8 mouse cellular contexts compared by ENCODE assay signal in the genomic region with DNA sequence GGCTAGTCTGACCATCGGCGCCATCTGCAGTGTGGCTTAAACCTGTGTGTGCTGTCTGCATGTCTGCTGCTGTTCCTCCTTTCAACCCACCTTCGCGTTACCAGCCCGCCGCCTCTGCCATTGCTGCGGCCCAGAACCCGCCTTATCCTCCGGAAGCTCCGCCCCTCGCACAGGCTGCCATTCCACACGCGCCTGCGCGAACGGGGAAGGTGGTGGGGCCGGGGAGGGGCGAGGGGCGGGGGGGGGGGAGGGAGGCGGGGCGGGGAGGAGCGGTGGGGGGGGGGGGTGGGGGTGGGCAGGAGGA. TPM values are rescaled to one million over a fixed set of nuclear protein-coding genes. Genes with fewer than 3 reads are reported as not detected.
A peak's percentile ranks its signal among the peaks of the same experiment; 100 is the strongest.
DNase-seq lines count a peak whose midpoint lies in the region; ATAC-seq lines count a peak whose summit lies in the region.

TSS of gene Lage3 (minus strand) at position 152 of the 304 bp plus-strand sequence.

- 29% methylated on average over 7 of the region's 22 CpGs for WGBS in heart, embryonic 10.5 days
- 28% methylated on average over 8 of the region's 22 CpGs for WGBS in kidney, embryonic 15.5 days

- peak within 1 kb of the TSS; percentile 52 for H3K9ac ChIP-seq in kidney, embryonic 15.5 days

- no peaks in the 10 kb centered on the region for H3K27me3 ChIP-seq in heart, embryonic 10.5 days (ENCODE audit: insufficient read depth, poor library complexity, severe bottlenecking)
- no peaks in the 10 kb centered on the region for H3K27me3 ChIP-seq in kidney, embryonic 15.5 days

- DNase-seq in B cell, adult 2 months: peak; percentile 78 to 80
- DNase-seq in brain, adult 2 months (ENCODE audit: low read depth, low spot score): peak; percentile 89
- DNase-seq in heart, embryonic 10.5 days (ENCODE audit: low spot score): peak; percentile 84
- DNase-seq in liver: peak; percentile 86
- peak; percentile 83 to 87 for DNase-seq in spleen, postnatal 36 days (ENCODE audit: low spot score in 2 of 2)

- no peaks in the 10 kb centered on the region for H3K9me3 ChIP-seq in heart, embryonic 10.5 days
- no peaks in the 10 kb centered on the region for H3K9me3 ChIP-seq in kidney, embryonic 15.5 days (replicated peaks)

- H3K27ac ChIP-seq in heart, embryonic 10.5 days: peak within 1 kb of the TSS; percentile 76
- peak within 1 kb of the TSS; percentile 45; the same call in 1 of the 2 replicates for H3K27ac ChIP-seq in kidney, embryonic 15.5 days

- peak; percentile 99 for ATAC-seq in erythroblast, adult 5-6 weeks (replicated peaks; ENCODE audit: low FRiP score, poor library complexity, severe bottlenecking)
- peak; percentile 85 for ATAC-seq in kidney, embryonic 15.5 days (replicated peaks; ENCODE audit: low FRiP score)
- peak; percentile 87 for ATAC-seq in monocyte, adult 5-6 weeks (replicated peaks; ENCODE audit: insufficient number of reproducible peaks, low FRiP score, low TSS enrichment, poor library complexity, severe bottlenecking)

- peak within 1 kb of the TSS; percentile 62 for H3K4me3 ChIP-seq in heart, embryonic 10.5 days
- H3K4me3 ChIP-seq in kidney, embryonic 15.5 days (replicated peaks): peak within 1 kb of the TSS; percentile 50

- no peaks in the 10 kb centered on the region for H3K36me3 ChIP-seq in heart, embryonic 10.5 days
- no peaks in the 10 kb centered on the region for H3K36me3 ChIP-seq in kidney, embryonic 15.5 days

- H3K4me2 ChIP-seq in kidney, embryonic 15.5 days: peak within 1 kb of the TSS; percentile 62

- H3K4me1 ChIP-seq in heart, embryonic 10.5 days: 0 out of 2 replicates have a peak, but pooled peaks cover 3% of the 10 kb centered on the region
- H3K4me1 ChIP-seq in kidney, embryonic 15.5 days: peaks cover 4% of the 10 kb centered on the region; the same call in 1 of the 2 replicates

RNA-seq across cellular contexts. Expression of gene Lage3, which starts in this region (rescaled TPM):
- total RNA-seq in erythroblast, adult 5-6 weeks (2015; ENCODE audit: low replicate concordance): 4.2 and 10.9 TPM in 2 replicates
- total RNA-seq in erythroblast, adult 5-6 weeks (2017; ENCODE audit: low replicate concordance): 2.4 and 10.9 TPM in 2 replicates
- polyA plus RNA-seq in heart, embryonic 10.5 days (2016; fragmentation: Nextera tagmentation; extraction: Ambion mirVana): 103 and 105 TPM in 2 replicates
- 123 and 126 TPM in 2 replicates for polyA plus RNA-seq in kidney, embryonic 15.5 days (2015; fragmentation: Nextera tagmentation; extraction: Ambion mirVana)
- total RNA-seq in monocyte, adult 5-6 weeks (2017): 6.7 to 12.1 TPM (median 11.1 TPM) in 3 replicates

Comparison
In these comparisons a context has a peak if more than half of its experiments do, and no peak if none do; other contexts are left out.
1. Peak in every context shown above with its lines: DNase-seq, ATAC-seq, H3K4me3 ChIP-seq and H3K27ac ChIP-seq.